Mouse (Mus musculus) Muller cell, postnatal 12 days (primary cell): ENCODE results near the gene Slc17a3.
A peak's percentile ranks its signal among the peaks of the same experiment; 100 is the strongest.

Experiments used
- DNase-seq: peaks from one replicate; pipeline ENCODE4 v3.0.0-alpha.2; 2015; ENCODE audit errors: inconsistent ontology term

Gene Slc17a3

DNA sequence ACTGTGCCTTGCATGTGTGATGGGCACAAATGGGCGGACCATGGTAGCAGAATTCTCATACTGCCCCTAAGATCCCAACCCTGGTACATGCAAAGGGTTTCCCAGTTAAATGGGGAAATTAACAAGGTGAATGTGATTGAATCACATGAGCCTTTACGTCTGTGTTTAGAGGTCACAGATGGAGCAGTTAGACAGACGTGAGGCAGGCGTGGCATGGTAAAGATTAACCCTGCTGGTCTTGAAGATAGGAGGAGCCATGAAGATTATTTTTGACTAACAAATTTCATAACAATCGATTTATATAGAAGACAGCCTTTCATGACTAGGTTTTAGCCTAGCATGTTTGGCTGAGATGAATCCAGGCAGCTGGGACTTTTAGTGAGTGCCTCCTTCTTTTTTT, 33.9 kb downstream of the Slc17a3 start:
- no peak for DNase-seq

DNA sequence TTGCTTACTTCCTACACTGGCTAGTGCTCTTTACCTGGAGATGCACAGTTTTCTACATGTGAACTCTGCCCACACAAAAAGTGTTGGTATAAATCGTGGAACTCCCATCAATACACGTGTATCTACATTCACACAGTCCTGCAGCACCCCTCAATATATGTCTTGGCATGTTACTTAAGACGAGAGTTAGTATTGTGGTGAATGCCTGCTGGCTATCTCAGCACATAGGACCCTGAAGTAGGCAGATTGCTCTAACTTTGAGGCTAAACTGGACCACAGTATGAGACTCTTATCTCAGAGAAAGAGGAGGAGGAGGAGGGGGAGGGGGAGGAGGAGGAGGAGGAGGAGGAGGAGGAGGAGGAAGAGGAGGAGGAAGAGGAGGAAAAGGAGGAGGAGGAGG, 39.9 kb downstream of the Slc17a3 start:
- no peak for DNase-seq

DNA sequence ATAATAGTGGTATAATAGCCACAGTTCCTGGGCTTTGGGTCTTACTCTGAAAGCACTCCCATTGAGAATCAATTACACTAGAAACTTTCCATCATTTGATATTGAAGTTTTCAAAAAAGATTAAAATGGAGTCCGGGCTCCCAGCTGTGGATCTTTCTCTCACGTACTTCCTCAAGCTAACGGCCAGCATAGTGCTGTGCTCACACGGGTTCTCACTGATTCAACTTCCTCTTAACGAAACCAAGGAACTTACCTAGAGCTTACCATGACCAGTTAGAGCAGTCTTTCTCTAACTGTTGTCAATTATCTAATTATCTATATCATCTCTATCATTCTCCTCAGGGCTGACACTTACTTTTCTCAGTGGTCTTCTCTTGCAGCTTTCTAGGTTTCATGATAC, 40.4 kb downstream of the Slc17a3 start:
- DNase-seq = no peak

DNA sequence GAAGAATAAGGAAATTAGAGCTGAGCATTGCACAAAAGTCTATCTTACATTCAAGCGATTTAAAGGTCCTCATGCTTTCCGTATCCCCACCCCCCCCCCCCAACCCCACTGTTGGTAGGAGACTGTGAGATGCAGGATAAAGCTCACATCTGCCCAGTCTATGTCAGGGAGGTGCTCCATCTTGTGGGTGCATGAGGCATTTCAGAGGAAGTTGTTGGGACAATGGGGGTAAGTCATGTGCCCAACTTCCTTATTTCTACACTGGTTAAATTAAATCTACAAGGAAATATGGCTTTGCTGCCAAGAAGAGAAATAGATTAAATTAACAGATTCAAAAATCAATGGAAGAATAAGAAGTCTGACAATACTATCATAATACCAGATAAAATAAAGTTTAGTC, 46.3 kb downstream of the Slc17a3 start:
- no peak for DNase-seq

DNA sequence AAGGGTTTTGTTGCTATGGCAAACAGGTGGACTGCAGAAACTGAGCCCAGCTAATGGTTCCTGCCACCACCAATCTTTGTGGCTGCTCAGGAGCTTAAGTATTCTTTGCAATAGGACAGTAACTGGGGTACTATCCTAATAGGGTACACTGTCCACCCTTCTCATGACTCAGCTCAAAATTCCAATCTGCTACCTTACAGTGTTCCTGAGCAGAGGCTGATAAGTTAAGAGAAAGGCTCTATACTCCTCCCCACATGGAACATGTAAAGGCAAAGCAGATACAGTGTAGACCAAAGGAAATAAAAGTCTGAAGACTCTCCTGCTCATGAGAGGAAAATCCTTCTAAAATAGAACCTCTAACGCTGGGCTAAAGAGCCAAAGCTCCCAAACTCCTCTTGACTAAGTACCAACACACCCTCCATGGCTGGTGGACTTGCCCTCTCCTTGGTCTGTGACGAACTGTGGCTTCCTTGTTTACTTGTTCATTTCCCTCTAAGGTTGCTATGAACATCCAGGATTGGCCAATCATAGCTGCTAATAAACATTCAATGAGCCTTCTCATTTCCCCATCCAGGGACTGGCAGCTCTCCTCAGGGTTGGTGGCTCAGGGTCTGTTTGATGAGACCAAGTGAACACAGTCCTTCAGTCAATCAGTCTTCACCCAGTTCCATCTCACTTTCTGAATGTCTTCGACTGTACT, 47.9 kb downstream of the Slc17a3 start:
- no peak for DNase-seq

DNA sequence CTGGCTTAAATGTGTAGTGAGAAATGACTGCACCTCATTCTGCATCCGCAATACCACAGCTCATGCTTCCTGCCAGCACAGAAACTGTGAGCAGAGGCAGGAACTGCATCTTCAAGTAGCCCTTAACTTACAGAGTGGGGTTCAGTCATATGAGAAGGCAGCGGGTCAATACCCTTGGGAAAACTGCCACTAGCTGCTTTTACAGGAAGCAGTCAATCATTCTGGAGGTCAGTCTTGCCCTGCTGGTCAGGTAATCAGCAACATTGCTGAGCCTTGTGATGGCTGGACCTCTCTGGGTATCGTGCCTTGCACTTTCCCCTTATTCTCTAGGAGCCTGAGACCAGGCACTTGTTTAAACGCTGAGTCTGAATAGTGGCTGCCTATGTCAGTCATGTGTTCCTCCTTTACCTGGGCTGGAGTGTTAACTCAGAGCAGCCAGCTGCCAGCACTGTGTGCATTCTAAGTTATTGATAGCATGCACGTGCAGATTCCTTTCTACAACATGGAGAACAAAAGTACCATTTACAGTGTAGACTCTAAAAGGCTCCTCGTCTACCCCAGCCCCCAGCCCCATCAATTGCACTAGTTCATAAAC, 49.9 kb downstream of the Slc17a3 start:
- no peak for DNase-seq

DNA sequence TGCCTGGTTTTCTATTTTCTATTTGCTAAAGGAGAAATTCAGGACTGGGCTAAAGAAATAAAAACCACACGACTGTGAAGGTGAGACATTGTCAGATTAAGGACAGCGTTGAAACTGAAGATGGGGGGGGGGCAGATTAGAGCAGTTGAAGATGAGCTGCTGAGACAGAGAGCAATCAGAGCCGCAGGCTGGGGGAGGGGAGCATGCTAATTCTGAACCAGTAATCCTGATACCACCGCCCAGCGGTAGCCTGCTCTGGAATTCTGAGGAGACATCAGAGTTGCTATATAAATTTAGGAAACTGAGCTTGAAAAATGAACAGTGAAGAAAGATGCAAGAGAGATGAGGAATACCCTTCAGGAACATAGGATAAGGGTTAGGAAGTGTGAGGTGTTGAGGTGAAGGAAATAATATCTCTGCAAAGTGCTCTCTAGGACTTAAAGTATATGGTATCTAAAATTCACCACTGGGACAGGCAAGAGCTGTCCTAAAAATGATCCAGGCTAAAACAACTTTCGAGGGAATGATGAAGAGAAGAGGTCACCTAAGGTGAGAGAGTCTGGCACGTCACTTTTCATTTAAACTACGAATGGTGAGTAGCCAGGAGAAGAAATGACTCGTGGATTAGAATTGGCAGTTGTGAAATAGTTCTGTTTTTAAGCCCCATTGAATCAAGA, 53.5 kb downstream of the Slc17a3 start:
- no peak for DNase-seq

DNA sequence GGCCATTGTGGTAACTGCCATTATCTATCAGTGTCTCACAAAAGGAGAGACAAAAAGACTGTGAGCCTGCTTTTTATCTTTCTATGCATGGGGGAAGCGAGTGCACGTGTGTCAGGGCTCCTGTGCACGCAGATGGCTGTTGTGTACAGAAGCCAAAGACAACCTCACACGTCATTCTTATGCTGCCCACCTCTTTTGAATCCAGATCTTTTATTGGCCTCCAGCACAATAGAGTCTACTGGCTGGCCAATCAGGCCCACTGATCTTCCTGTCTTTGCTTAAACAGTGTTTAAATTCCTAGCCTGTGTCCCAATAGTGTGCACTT, 54.0 kb downstream of the Slc17a3 start:
- DNase-seq = peak; percentile 82

DNA sequence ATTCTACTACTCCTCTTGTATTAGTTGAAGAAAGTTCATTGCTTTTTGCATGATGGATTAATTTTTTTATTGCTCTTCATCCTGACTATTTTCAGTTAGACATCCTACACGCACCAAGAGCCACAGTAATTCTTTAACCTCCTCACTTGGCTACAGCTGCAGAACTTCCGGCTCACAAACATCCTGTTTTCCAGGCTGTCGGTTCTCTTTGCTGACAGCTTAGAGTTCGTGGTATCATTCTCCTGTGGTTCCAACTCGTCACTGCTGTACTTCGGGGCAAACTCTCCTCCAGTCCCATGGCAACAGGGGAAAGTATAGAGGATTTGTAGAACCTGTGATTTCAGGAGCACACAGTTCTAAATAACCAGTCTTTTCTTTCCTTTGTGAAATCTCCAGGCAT, 59.0 kb downstream of the Slc17a3 start:
- peak; percentile 37 for DNase-seq

DNA sequence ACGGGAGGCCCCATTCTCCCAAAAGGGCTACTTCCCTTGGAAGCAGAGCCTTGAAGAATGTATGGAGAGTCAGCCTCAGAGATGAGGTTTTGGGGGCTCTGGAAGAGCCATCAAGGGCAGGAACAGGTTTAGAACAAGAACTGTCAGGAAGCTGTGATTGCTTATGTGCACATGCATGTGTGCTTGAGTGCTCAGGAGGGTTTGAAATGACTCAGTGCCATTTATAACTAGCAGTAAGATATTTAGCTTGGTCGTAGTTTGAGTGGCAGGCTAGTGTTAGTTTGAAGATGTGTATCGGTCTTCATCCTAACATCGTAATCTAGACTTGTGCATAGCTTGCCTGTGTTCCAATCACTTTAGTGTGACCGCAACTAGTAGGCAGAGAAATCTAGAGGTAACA, 67.7 kb downstream of the Slc17a3 start:
- DNase-seq = no peak

DNA sequence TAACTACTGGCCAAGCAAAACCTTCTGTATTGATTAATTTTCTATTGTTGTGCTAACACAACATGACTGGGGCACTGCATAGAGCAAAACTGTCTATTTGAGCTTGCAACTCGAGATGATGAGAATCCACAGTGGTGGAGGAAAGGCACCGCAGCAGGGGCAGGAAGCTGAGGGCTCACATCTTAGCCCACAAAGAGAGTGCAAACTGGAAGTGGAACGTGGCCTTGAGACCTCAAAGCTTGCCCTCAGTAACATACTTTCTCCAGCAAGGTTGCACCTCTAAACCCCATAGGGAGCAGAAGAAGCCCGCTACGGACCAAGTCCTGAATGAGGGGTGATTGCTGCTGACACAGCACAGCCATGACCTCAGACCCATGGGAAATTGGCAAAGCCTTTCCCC, 70.9 kb downstream of the Slc17a3 start:
- DNase-seq = no peak
